Mouse (Mus musculus) liver, adult 2 months (tissue): ENCODE results near the gene Gm4756.

Experiments used
- CTCF ChIP-seq: fragments of 200-500 bp; IDR thresholded peaks from 2 replicates; pipeline ENCODE4 v1.5.1; 2011; ENCODE audit warnings: low read depth, low read length, control low read depth
- POLR2A ChIP-seq: fragments of 200-500 bp; IDR thresholded peaks from 2 replicates; pipeline ENCODE4 v1.6.1; 2011; ENCODE audit warnings: low read length, control low read depth; ENCODE audit not compliant: insufficient read depth; ENCODE audit errors: extremely low read depth

- TF ChIP-seq POLR2A: no peak
- no peak for TF ChIP-seq CTCF
These were observed 21.5 kb upstream of the Gm4756 start for GRCm38 (mm10) chr12:72670921-72671320.
